Mouse (Mus musculus): Measurements from ENCODE around the gene Chst11. TPM values are rescaled to one million over a fixed set of nuclear protein-coding genes. Genes with fewer than 3 reads are reported as not detected.

Gene Chst11
- polyA plus RNA-seq, 1 experiment from 2014 or later = 1.6 TPM

DNA sequence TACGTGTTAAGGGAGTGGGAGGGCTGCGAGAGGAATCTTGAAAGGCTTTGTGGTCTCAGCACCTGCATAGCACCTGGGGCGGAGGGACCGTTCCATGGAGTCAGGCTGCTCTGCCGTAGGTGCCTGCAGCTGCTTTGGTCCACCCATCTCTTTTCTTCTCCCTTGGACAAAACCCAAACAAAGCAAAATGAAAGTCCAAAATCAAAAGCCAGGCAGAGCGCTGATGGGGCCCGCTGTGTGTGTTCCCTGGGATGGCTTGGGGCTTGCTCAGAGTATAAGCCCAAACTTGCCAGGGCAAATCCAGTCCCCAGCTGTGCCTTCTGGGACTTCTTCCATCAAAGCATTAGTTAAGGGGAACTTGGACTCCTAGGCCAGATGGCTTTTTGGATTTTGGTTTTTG lies 71.0 kb downstream of the Chst11 start:
- Histone ChIP-seq H3K4me2 (no peak overlapping the region), H3K27ac (ENCODE audit: low read depth, low read length) (no peak overlapping the region), H3K9me3 (ENCODE audit: control insufficient read depth, low read length) (no peaks in the 10 kb centered on the region), H3K4me1 (ENCODE audit: control insufficient read depth, insufficient read depth, low read length) (no peaks in the 10 kb centered on the region; the same call in 1 of the 2 replicates), H3K27me3 (ENCODE audit: control insufficient read depth, insufficient read depth, low read length) (no peaks in the 10 kb centered on the region), H3K4me3 (ENCODE audit: low read depth, low read length) (no peak overlapping the region), H3K36me3 (ENCODE audit: control insufficient read depth, insufficient read depth, low read length) (no peaks in the 10 kb centered on the region), H3K9ac (ENCODE audit: low read length) (no peak overlapping the region)
- DNase-seq (ENCODE audit: low spot score, missing footprints) (no peak), ATAC-seq (ENCODE audit: low FRiP score) (no peak)
- WGBS = 72% methylated on average over 7 of the region's 7 CpGs

DNA sequence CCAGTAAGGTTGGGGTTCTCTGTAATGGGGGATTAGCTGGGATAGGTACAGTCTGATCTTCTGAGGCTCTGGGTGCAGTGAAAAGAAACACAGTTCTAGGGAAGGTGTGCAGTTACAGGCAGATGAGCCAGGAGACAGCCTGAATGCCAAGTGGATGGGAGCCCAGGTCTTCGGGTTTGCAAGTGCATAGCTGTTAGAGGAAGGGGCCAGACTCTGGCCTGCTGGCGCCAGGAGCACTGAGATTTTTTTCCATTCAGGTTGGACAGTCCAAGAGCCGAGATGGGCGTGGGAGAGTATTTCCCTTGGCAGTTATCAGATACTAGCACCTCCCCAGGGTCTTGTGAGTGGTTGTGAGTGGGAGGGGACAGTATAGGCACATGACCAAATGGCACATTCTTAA lies 71.6 kb downstream of the Chst11 start:
- Histone ChIP-seq H3K27ac (ENCODE audit: low read depth, low read length) (no peak overlapping the region), H3K4me3 (ENCODE audit: low read depth, low read length) (no peak overlapping the region), H3K27me3 (ENCODE audit: control insufficient read depth, insufficient read depth, low read length) (no peaks in the 10 kb centered on the region), H3K36me3 (ENCODE audit: control insufficient read depth, insufficient read depth, low read length) (no peaks in the 10 kb centered on the region), H3K9me3 (ENCODE audit: control insufficient read depth, low read length) (no peaks in the 10 kb centered on the region), H3K4me2 (no peak overlapping the region), H3K9ac (ENCODE audit: low read length) (no peak overlapping the region), H3K4me1 (ENCODE audit: control insufficient read depth, insufficient read depth, low read length) (no peaks in the 10 kb centered on the region; the same call in 1 of the 2 replicates)
- no peak for ATAC-seq (ENCODE audit: low FRiP score)
- WGBS = 81% methylated on average over 4 of the region's 4 CpGs
- no peak for DNase-seq (ENCODE audit: low spot score, missing footprints)

- ATAC-seq (ENCODE audit: low FRiP score) = no peak
Observed at GRCm38 (mm10) chr10:83060066-83060782, 74.9 kb downstream of the Chst11 start.

GRCm38 (mm10) chr10:83062315-83062714 lies 77.0 kb downstream of the Chst11 start:
- H3K27ac ChIP-seq (ENCODE audit: low read depth, low read length) = no peak overlapping the region
- H3K4me1 ChIP-seq (ENCODE audit: control insufficient read depth, insufficient read depth, low read length) = no peaks in the 10 kb centered on the region; the same call in 1 of the 2 replicates
- H3K36me3 ChIP-seq (ENCODE audit: control insufficient read depth, insufficient read depth, low read length) = no peaks in the 10 kb centered on the region
- no peaks in the 10 kb centered on the region for H3K27me3 ChIP-seq (ENCODE audit: control insufficient read depth, insufficient read depth, low read length)
- H3K4me2 ChIP-seq = no peak overlapping the region
- no peaks in the 10 kb centered on the region for H3K9me3 ChIP-seq (ENCODE audit: control insufficient read depth, low read length)
- WGBS = 83% methylated on average over 9 of the region's 9 CpGs
- DNase-seq (ENCODE audit: low spot score, missing footprints) (no peak), ATAC-seq (ENCODE audit: low FRiP score) (no peak)
- no peak overlapping the region for H3K4me3 ChIP-seq (ENCODE audit: low read depth, low read length)
- H3K9ac ChIP-seq (ENCODE audit: low read length) = no peak overlapping the region

More at GRCm38 (mm10) chr10:83060066-83060782, 74.9 kb downstream of the Chst11 start:
- 50% methylated on average over 12 of the region's 12 CpGs for WGBS
- H3K27ac ChIP-seq (ENCODE audit: low read depth, low read length) = no peak overlapping the region
- H3K9me3 ChIP-seq (ENCODE audit: control insufficient read depth, low read length) = no peaks in the 10 kb centered on the region
- H3K9ac ChIP-seq (ENCODE audit: low read length) = peak overlapping the region; percentile 24; the same call in 1 of the 2 replicates
- no peaks in the 10 kb centered on the region for H3K36me3 ChIP-seq (ENCODE audit: control insufficient read depth, insufficient read depth, low read length)
- H3K4me2 ChIP-seq = no peak overlapping the region
- no peak for DNase-seq (ENCODE audit: low spot score, missing footprints)
- H3K4me1 ChIP-seq (ENCODE audit: control insufficient read depth, insufficient read depth, low read length) = no peaks in the 10 kb centered on the region; the same call in 1 of the 2 replicates
- H3K4me3 ChIP-seq (ENCODE audit: low read depth, low read length) = no peak overlapping the region
- no peaks in the 10 kb centered on the region for H3K27me3 ChIP-seq (ENCODE audit: control insufficient read depth, insufficient read depth, low read length)

- DNase-seq (ENCODE audit: low spot score, missing footprints) (no peak), ATAC-seq (ENCODE audit: low FRiP score) (no peak)
- Histone ChIP-seq H3K9ac (ENCODE audit: low read length) (no peak overlapping the region), H3K27ac (ENCODE audit: low read depth, low read length) (no peak overlapping the region), H3K4me3 (ENCODE audit: low read depth, low read length) (no peak overlapping the region), H3K4me2 (no peak overlapping the region), H3K27me3 (ENCODE audit: control insufficient read depth, insufficient read depth, low read length) (no peaks in the 10 kb centered on the region), H3K36me3 (ENCODE audit: control insufficient read depth, insufficient read depth, low read length) (no peaks in the 10 kb centered on the region), H3K9me3 (ENCODE audit: control insufficient read depth, low read length) (no peaks in the 10 kb centered on the region), H3K4me1 (ENCODE audit: control insufficient read depth, insufficient read depth, low read length) (peaks cover 6% of the 10 kb centered on the region)
- WGBS = 90% methylated on average over 5 of the region's 5 CpGs
Observed at GRCm38 (mm10) chr10:83064796-83065195, 79.5 kb downstream of the Chst11 start.

DNA sequence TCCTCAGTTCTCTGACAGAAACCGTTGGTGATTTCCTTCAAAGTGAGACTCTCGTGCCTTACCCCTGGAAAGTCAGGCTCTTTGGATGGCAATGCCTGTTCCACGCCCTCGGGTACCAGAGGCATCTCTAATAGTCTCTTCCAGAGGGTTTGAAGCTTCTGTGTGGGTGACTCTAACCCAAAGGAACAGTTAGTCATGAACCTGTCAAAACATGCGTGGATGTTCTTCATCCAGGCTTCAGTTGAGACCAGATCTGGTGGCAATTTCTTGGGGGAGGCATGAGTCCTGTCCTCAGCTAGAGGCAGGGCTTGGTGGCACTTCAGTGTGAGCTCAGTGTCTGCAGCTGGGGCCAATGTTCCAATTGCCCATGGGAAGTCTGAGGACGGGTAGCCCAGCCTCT lies 80.9 kb downstream of the Chst11 start:
- ATAC-seq (ENCODE audit: low FRiP score) = no peak

DNA sequence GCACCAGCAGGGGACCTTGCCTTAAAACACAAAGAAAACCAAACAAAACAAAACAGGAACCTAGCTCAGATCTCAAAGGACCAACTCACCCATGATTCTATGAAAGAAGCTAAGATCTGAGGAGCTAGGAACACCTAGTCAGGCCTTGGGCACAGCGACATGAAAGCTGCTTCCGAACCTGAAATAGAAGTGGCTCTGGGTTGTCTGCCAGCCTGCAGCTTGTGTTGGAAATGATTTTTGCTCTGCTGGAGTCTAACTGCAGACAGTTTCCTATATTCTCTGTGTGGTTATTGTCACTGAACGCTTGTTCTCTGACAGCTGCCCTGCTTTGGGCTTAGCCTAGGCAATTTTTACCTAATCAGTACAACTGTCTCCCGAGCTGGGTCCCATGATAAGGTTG lies 82.0 kb downstream of the Chst11 start:
- Histone ChIP-seq H3K36me3 (ENCODE audit: control insufficient read depth, insufficient read depth, low read length) (no peaks in the 10 kb centered on the region), H3K4me2 (no peak overlapping the region), H3K27ac (ENCODE audit: low read depth, low read length) (no peak overlapping the region), H3K27me3 (ENCODE audit: control insufficient read depth, insufficient read depth, low read length) (no peaks in the 10 kb centered on the region), H3K9ac (ENCODE audit: low read length) (no peak overlapping the region), H3K9me3 (ENCODE audit: control insufficient read depth, low read length) (no peaks in the 10 kb centered on the region), H3K4me3 (ENCODE audit: low read depth, low read length) (no peak overlapping the region), H3K4me1 (ENCODE audit: control insufficient read depth, insufficient read depth, low read length) (peaks cover 7% of the 10 kb centered on the region)
- DNase-seq (ENCODE audit: low spot score, missing footprints) = no peak
- no peak for ATAC-seq (ENCODE audit: low FRiP score)
- WGBS = 82% methylated on average over 4 of the region's 4 CpGs

More for the DNA sequence above, 80.9 kb downstream of the Chst11 start:
- 87% methylated on average over 6 of the region's 6 CpGs for WGBS
- Histone ChIP-seq H3K27me3 (ENCODE audit: control insufficient read depth, insufficient read depth, low read length) (no peaks in the 10 kb centered on the region), H3K9ac (ENCODE audit: low read length) (no peak overlapping the region), H3K9me3 (ENCODE audit: control insufficient read depth, low read length) (no peaks in the 10 kb centered on the region), H3K4me3 (ENCODE audit: low read depth, low read length) (no peak overlapping the region), H3K36me3 (ENCODE audit: control insufficient read depth, insufficient read depth, low read length) (no peaks in the 10 kb centered on the region), H3K27ac (ENCODE audit: low read depth, low read length) (no peak overlapping the region), H3K4me1 (ENCODE audit: control insufficient read depth, insufficient read depth, low read length) (peaks cover 7% of the 10 kb centered on the region), H3K4me2 (no peak overlapping the region)
- DNase-seq (ENCODE audit: low spot score, missing footprints) = no peak

DNA sequence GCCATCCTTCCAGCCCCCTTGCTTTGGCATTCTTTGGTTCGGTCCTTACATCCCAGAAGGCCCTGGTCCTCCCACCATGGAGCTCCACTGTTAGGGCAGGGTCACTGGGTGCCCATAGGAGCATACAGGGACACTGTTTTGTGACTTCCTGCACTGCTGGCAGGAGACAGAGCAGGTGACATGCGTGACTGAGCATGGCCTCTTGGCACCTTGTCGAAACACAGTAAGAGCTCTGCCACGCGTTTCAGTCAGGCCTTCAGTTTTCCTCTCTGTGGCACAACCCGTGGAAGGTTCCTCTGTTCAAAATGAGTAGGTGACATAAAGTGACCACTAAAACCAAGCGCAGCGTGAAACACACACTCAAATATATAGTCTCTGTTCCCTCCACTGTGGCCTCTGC lies 83.2 kb downstream of the Chst11 start:
- WGBS = 79% methylated on average over 8 of the region's 8 CpGs
- Histone ChIP-seq H3K36me3 (ENCODE audit: control insufficient read depth, insufficient read depth, low read length) (no peaks in the 10 kb centered on the region), H3K27ac (ENCODE audit: low read depth, low read length) (no peak overlapping the region), H3K9ac (ENCODE audit: low read length) (no peak overlapping the region), H3K27me3 (ENCODE audit: control insufficient read depth, insufficient read depth, low read length) (no peaks in the 10 kb centered on the region), H3K4me3 (ENCODE audit: low read depth, low read length) (no peak overlapping the region), H3K9me3 (ENCODE audit: control insufficient read depth, low read length) (no peaks in the 10 kb centered on the region), H3K4me2 (no peak overlapping the region), H3K4me1 (ENCODE audit: control insufficient read depth, insufficient read depth, low read length) (peaks cover 7% of the 10 kb centered on the region)
- ATAC-seq (ENCODE audit: low FRiP score) (no peak), DNase-seq (ENCODE audit: low spot score, missing footprints) (no peak)

DNA sequence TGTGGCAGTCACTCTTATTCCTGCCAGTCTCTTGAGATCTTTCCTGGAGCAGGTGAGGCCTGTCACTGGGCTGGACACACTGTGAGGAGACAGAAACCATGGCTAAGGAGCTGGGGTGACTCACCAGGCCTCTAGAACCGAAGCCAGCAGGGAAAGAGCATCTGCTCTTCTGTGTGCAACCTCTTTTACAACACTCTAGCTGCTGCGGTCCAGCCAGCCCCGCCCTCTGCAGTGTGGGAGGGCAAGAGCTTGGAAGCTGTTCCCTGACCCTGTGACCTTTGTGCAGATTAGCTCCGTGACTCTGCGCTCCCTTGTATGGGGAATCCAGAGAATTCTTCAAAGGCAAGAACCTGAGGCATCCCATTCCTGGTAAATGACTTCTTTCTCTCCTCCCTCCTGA lies 84.5 kb downstream of the Chst11 start:
- no peak overlapping the region for H3K27ac ChIP-seq (ENCODE audit: low read depth, low read length)
- no peak for DNase-seq (ENCODE audit: low spot score, missing footprints)
- ATAC-seq (ENCODE audit: low FRiP score) = peak; percentile 58; the same call in 1 of the 2 replicates
- no peak overlapping the region for H3K4me3 ChIP-seq (ENCODE audit: low read depth, low read length)
- H3K9ac ChIP-seq (ENCODE audit: low read length) = no peak overlapping the region
- H3K36me3 ChIP-seq (ENCODE audit: control insufficient read depth, insufficient read depth, low read length) = no peaks in the 10 kb centered on the region
- H3K9me3 ChIP-seq (ENCODE audit: control insufficient read depth, low read length) = no peaks in the 10 kb centered on the region
- H3K4me1 ChIP-seq (ENCODE audit: control insufficient read depth, insufficient read depth, low read length) = peaks cover 7% of the 10 kb centered on the region
- H3K27me3 ChIP-seq (ENCODE audit: control insufficient read depth, insufficient read depth, low read length) = no peaks in the 10 kb centered on the region
- H3K4me2 ChIP-seq = no peak overlapping the region
- 3% methylated on average over 5 of the region's 5 CpGs for WGBS

Measured in midbrain, embryonic 11.5 days (tissue).